Mouse (Mus musculus): ENCODE results near the gene Slc25a17. TPM values are rescaled to one million over a fixed set of nuclear protein-coding genes. Genes with fewer than 3 reads are reported as not detected.

The Slc25a17 gene
- polyA plus RNA-seq, 1 experiment: not detected

- no peak overlapping the region for H3K4me3 ChIP-seq (ENCODE audit: insufficient read depth, low read depth, low read length)
- H3K27ac ChIP-seq (ENCODE audit: insufficient read depth, low read depth, low read length): no peak overlapping the region
- H3K4me1 ChIP-seq (ENCODE audit: control insufficient read depth, insufficient read depth, low read length): no peaks in the 10 kb centered on the region; the same call in 1 of the 2 replicates
- WGBS: 87% methylated on average over 9 of the region's 9 CpGs
- TF ChIP-seq CTCF (IDR thresholded peaks at IDR 0.05; ENCODE audit: insufficient read depth, low read depth, low read length) (no peak), POLR2A (IDR thresholded peaks at IDR 0.05; ENCODE audit: insufficient read depth, low read depth, low read length) (no peak)
Observed at GRCm38 (mm10) chr15:81319462-81319861, 41.1 kb downstream of the Slc25a17 start.

- TF ChIP-seq CTCF (IDR thresholded peaks at IDR 0.05; ENCODE audit: insufficient read depth, low read depth, low read length) (no peak), POLR2A (IDR thresholded peaks at IDR 0.05; ENCODE audit: insufficient read depth, low read depth, low read length) (no peak)
- 96% methylated on average over 3 of the region's 3 CpGs for WGBS
- no peak overlapping the region for H3K27ac ChIP-seq (ENCODE audit: insufficient read depth, low read depth, low read length)
- no peaks in the 10 kb centered on the region for H3K4me1 ChIP-seq (ENCODE audit: control insufficient read depth, insufficient read depth, low read length)
- no peak overlapping the region for H3K4me3 ChIP-seq (ENCODE audit: insufficient read depth, low read depth, low read length)
Observed at GRCm38 (mm10) chr15:81313928-81314327, 46.7 kb downstream of the Slc25a17 start.

- H3K27ac ChIP-seq (ENCODE audit: insufficient read depth, low read depth, low read length): no peak overlapping the region
Observed at GRCm38 (mm10) chr15:81311026-81311425, 49.6 kb downstream of the Slc25a17 start.

GRCm38 (mm10) chr15:81310353-81310752 is 50.3 kb downstream of the Slc25a17 start:
- WGBS: 80% methylated on average over 9 of the region's 9 CpGs
- H3K27ac ChIP-seq (ENCODE audit: insufficient read depth, low read depth, low read length): no peak overlapping the region
- TF ChIP-seq CTCF (IDR thresholded peaks at IDR 0.05; ENCODE audit: insufficient read depth, low read depth, low read length) (no peak), POLR2A (IDR thresholded peaks at IDR 0.05; ENCODE audit: insufficient read depth, low read depth, low read length) (no peak)
- H3K4me3 ChIP-seq (ENCODE audit: insufficient read depth, low read depth, low read length): no peak overlapping the region
- no peaks in the 10 kb centered on the region for H3K4me1 ChIP-seq (ENCODE audit: control insufficient read depth, insufficient read depth, low read length)

More at GRCm38 (mm10) chr15:81311026-81311425, 49.6 kb downstream of the Slc25a17 start:
- 57% methylated on average over 6 of the region's 6 CpGs for WGBS
- Histone ChIP-seq H3K4me3 (ENCODE audit: insufficient read depth, low read depth, low read length) (no peak overlapping the region), H3K4me1 (ENCODE audit: control insufficient read depth, insufficient read depth, low read length) (no peaks in the 10 kb centered on the region)
- no peak for TF ChIP-seq CTCF (IDR thresholded peaks at IDR 0.05; ENCODE audit: insufficient read depth, low read depth, low read length)
- TF ChIP-seq POLR2A (IDR thresholded peaks at IDR 0.05; ENCODE audit: insufficient read depth, low read depth, low read length): no peak

- 96% methylated on average over 7 of the region's 7 CpGs for WGBS
- Histone ChIP-seq H3K4me3 (ENCODE audit: insufficient read depth, low read depth, low read length) (no peak overlapping the region), H3K27ac (ENCODE audit: insufficient read depth, low read depth, low read length) (no peak overlapping the region), H3K4me1 (ENCODE audit: control insufficient read depth, insufficient read depth, low read length) (no peaks in the 10 kb centered on the region)
- TF ChIP-seq CTCF (IDR thresholded peaks at IDR 0.05; ENCODE audit: insufficient read depth, low read depth, low read length) (no peak), POLR2A (IDR thresholded peaks at IDR 0.05; ENCODE audit: insufficient read depth, low read depth, low read length) (no peak)
Observed at GRCm38 (mm10) chr15:81308038-81308437, 52.6 kb downstream of the Slc25a17 start.

GRCm38 (mm10) chr15:81306501-81306900 is 54.1 kb downstream of the Slc25a17 start:
- H3K27ac ChIP-seq (ENCODE audit: insufficient read depth, low read depth, low read length): no peak overlapping the region
- WGBS: 98% methylated on average over 6 of the region's 6 CpGs
- TF ChIP-seq POLR2A (IDR thresholded peaks at IDR 0.05; ENCODE audit: insufficient read depth, low read depth, low read length) (no peak), CTCF (IDR thresholded peaks at IDR 0.05; ENCODE audit: insufficient read depth, low read depth, low read length) (no peak)
- H3K4me1 ChIP-seq (ENCODE audit: control insufficient read depth, insufficient read depth, low read length): no peaks in the 10 kb centered on the region
- no peak overlapping the region for H3K4me3 ChIP-seq (ENCODE audit: insufficient read depth, low read depth, low read length)

GRCm38 (mm10) chr15:81305035-81305434 is 55.6 kb downstream of the Slc25a17 start:
- no peak for TF ChIP-seq POLR2A (IDR thresholded peaks at IDR 0.05; ENCODE audit: insufficient read depth, low read depth, low read length)
- Histone ChIP-seq H3K4me3 (ENCODE audit: insufficient read depth, low read depth, low read length) (no peak overlapping the region), H3K4me1 (ENCODE audit: control insufficient read depth, insufficient read depth, low read length) (peaks cover 5% of the 10 kb centered on the region), H3K27ac (ENCODE audit: insufficient read depth, low read depth, low read length) (no peak overlapping the region)
- WGBS: 87% methylated on average over 8 of the region's 8 CpGs

GRCm38 (mm10) chr15:81304006-81304405 is 56.6 kb downstream of the Slc25a17 start:
- WGBS: 94% methylated on average over 7 of the region's 7 CpGs
- peaks cover 5% of the 10 kb centered on the region for H3K4me1 ChIP-seq (ENCODE audit: control insufficient read depth, insufficient read depth, low read length)
- no peak overlapping the region for H3K27ac ChIP-seq (ENCODE audit: insufficient read depth, low read depth, low read length)

GRCm38 (mm10) chr15:81302151-81302808 is 58.3 kb downstream of the Slc25a17 start:
- TF ChIP-seq CTCF (IDR thresholded peaks at IDR 0.05; ENCODE audit: insufficient read depth, low read depth, low read length) (no peak), POLR2A (IDR thresholded peaks at IDR 0.05; ENCODE audit: insufficient read depth, low read depth, low read length) (no peak)
- Histone ChIP-seq H3K4me3 (ENCODE audit: insufficient read depth, low read depth, low read length) (no peak overlapping the region), H3K4me1 (ENCODE audit: control insufficient read depth, insufficient read depth, low read length) (peaks cover 9% of the 10 kb centered on the region), H3K27ac (ENCODE audit: insufficient read depth, low read depth, low read length) (no peak overlapping the region)
- WGBS: 54% methylated on average over 13 of the region's 13 CpGs

More at GRCm38 (mm10) chr15:81304006-81304405, 56.6 kb downstream of the Slc25a17 start:
- no peak overlapping the region for H3K4me3 ChIP-seq (ENCODE audit: insufficient read depth, low read depth, low read length)
- TF ChIP-seq POLR2A (IDR thresholded peaks at IDR 0.05; ENCODE audit: insufficient read depth, low read depth, low read length): no peak
- no peak for TF ChIP-seq CTCF (IDR thresholded peaks at IDR 0.05; ENCODE audit: insufficient read depth, low read depth, low read length)

Data from olfactory bulb, adult 2 months (tissue).